Mouse (Mus musculus): ENCODE measurements around the gene Btn2a2. TPM values are rescaled to one million over a fixed set of nuclear protein-coding genes. Genes with fewer than 3 reads are reported as not detected.
"Not testable (repeated sequence)": the region's sequence is repeated elsewhere in the genome, so short reads cannot be mapped to it uniquely, and the experiment has no call there.

The Btn2a2 gene
- polyA plus RNA-seq (2015; fragmentation: Nextera tagmentation; extraction: Ambion mirVana), result not detected in 2 replicates

GRCm38 (mm10) chr13:23488400-23489322, at the start of gene Btn2a2:
Btn2a2 (minus strand) TSS chr13:23488857.
- Histone ChIP-seq H3K9me3 (no peaks in the 10 kb centered on the region), H3K4me1 (peaks cover 10% of the 10 kb centered on the region), H3K4me2 (peak within 1 kb of the TSS; percentile 57), H3K27ac (no peak within 1 kb of the TSS), H3K27me3 (replicated peaks) (no peaks in the 10 kb centered on the region), H3K4me3 (peak within 1 kb of the TSS; percentile 38), H3K9ac (peak within 1 kb of the TSS; percentile 19; the same call in 1 of the 2 replicates), H3K36me3 (replicated peaks) (no peaks in the 10 kb centered on the region)
- ATAC-seq (replicated peaks), result peak; percentile 99
- 5% methylated on average over 14 of the region's 14 CpGs for WGBS

- Histone ChIP-seq H3K4me2 (no peak overlapping the region), H3K27me3 (replicated peaks) (no peaks in the 10 kb centered on the region), H3K4me3 (no peak overlapping the region), H3K9ac (no peak overlapping the region), H3K4me1 (peaks cover 21% of the 10 kb centered on the region), H3K27ac (no peak overlapping the region), H3K9me3 (no peaks in the 10 kb centered on the region), H3K36me3 (replicated peaks) (no peaks in the 10 kb centered on the region)
- WGBS, result 81% methylated on average over 5 of the region's 5 CpGs
- no peak for ATAC-seq (replicated peaks)
Measured at GRCm38 (mm10) chr13:23538249-23538648, 49.6 kb upstream of the Btn2a2 start.

- Histone ChIP-seq H3K4me1 (peaks cover 27% of the 10 kb centered on the region), H3K4me3 (no peak overlapping the region), H3K27me3 (replicated peaks) (no peaks in the 10 kb centered on the region), H3K4me2 (no peak overlapping the region), H3K27ac (no peak overlapping the region), H3K9me3 (no peaks in the 10 kb centered on the region), H3K9ac (no peak overlapping the region), H3K36me3 (replicated peaks) (no peaks in the 10 kb centered on the region)
- WGBS, result 78% methylated on average over 3 of the region's 3 CpGs
- ATAC-seq (replicated peaks), result no peak
Measured at GRCm38 (mm10) chr13:23537006-23537710, 48.5 kb upstream of the Btn2a2 start.

GRCm38 (mm10) chr13:23536076-23536822, 47.6 kb upstream of the Btn2a2 start:
- Histone ChIP-seq H3K27ac (no peak overlapping the region), H3K4me2 (peak overlapping the region; percentile 85), H3K9ac (no peak overlapping the region), H3K36me3 (replicated peaks) (no peaks in the 10 kb centered on the region), H3K4me1 (peaks cover 31% of the 10 kb centered on the region), H3K9me3 (no peaks in the 10 kb centered on the region), H3K4me3 (no peak overlapping the region), H3K27me3 (replicated peaks) (no peaks in the 10 kb centered on the region)
- no peak for ATAC-seq (replicated peaks)
- WGBS, result 17% methylated on average over 7 of the region's 7 CpGs

DNA sequence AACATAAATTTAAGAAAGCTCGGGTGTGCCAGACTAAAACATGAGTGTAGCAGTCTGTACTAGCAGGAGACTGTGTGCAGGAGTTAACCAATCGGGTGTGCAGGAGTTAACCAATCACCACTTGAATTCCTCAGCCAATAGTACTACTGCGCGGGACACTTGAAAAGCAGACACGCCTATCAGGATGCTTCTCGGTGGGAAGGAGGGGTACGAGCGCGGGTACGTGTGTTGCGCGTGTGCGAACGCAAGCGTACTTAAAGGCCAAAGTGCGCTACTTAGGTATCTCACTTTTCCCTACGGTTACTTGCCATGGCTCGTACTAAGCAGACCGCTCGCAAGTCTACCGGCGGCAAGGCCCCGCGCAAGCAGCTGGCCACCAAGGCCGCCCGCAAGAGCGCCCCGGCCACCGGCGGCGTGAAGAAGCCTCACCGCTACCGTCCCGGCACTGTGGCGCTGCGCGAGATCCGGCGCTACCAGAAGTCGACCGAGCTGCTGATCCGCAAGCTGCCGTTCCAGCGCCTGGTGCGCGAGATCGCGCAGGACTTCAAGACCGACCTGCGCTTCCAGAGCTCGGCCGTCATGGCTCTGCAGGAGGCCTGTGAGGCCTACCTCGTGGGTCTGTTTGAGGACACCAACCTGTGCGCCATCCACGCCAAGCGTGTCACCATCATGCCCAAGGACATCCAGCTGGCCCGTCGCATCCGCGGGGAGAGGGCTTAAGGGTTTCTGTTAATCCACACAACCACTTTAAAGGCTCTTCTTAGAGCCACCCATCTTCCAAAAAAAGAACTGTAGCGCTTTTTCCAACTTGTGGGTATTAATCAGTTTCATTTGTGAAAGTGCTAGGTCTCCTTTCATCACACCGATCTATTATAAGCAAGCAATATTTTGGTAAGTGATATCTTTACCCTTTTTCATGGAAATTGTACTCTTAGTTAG, 46.7 kb upstream of the Btn2a2 start, which contains the start of gene Hist1h3g:
Hist1h3g (plus strand) TSS at position 286 of the 939 bp plus-strand sequence.
- Histone ChIP-seq H3K4me3 (peak within 1 kb of the TSS; percentile 54), H3K4me2 (peak within 1 kb of the TSS; percentile 85), H3K4me1 (peaks cover 31% of the 10 kb centered on the region), H3K27ac (peak within 1 kb of the TSS; percentile 48; the same call in 1 of the 2 replicates), H3K9ac (peak within 1 kb of the TSS; percentile 12; the same call in 1 of the 2 replicates)
- not testable (repeated sequence) for H3K9me3 ChIP-seq; H3K27me3 ChIP-seq (replicated peaks); H3K36me3 ChIP-seq (replicated peaks)
- peak; percentile 89 for ATAC-seq (replicated peaks)
- under 1% methylated on average over 50 of the region's 62 CpGs for WGBS

DNA sequence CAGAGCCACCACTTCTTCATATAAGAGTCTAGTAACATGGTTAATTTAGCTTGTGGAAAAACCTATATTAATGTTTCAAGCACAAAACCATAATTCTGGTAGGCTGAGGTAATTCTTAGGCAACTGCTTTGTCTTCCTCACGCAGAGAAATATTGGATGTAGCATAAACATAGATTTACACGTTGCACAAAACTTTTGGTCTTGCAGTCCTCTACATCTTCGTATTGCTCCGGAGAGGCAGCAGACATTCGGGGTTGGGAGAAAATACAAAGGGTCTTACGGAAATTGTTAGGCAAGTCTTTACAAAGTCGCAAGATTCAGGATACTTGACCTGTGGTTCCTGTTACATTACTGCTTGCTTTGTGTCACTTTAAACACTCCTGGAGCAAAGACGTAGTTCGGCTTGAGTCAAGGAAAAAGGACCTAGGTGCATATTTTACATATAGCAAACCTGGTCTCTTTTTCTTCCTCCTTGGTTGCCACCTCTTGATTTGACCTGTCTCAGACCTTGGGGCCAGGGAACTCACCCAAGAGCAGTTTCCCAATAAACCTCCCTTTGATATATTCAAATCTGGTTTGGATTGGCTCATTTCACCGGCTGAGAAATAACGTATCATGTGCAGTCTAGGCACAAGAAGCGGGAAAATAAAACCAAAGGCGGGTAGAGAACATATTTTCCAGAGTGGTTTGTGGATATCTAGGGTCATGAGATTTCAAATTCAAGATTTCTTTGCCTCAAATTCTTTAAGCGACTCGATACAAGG, 45.9 kb upstream of the Btn2a2 start:
- under 1% methylated on average over 15 of the region's 15 CpGs for WGBS

DNA sequence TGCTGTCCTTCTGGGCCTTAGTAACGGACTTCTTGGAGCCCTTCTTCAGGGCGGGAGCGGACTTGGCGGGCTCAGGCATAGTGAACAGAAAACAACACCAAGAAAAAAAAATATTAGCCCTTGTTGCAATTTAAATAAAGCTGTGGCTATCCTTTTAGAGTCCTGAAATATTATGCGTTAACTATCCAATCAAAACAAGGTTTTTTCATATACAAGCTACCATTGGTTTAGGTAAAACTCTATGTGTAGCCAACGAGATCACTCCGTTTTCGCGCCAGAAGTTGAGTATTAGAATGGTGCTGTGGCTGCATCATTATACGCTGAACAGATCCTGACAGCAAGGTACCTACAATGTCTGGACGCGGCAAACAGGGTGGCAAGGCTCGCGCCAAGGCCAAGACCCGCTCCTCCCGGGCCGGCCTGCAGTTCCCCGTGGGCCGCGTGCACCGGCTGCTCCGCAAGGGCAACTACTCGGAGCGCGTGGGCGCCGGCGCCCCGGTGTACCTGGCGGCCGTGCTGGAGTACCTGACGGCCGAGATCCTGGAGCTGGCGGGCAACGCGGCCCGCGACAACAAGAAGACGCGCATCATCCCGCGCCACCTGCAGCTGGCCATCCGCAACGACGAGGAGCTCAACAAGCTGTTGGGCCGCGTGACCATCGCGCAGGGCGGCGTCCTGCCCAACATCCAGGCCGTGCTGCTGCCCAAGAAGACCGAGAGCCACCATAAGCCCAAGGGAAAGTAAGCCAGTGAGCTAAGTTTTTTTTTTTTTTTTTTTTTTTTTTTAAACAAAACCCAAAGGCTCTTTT, 45.1 kb upstream of the Btn2a2 start, which contains the start of gene Hist1h2af:
Hist1h2af (plus strand) TSS at position 347 of the 808 bp plus-strand sequence.
- WGBS, result under 1% methylated on average over 33 of the region's 53 CpGs
- peaks cover 41% of the 10 kb centered on the region for H3K4me1 ChIP-seq

More for the DNA sequence above, 45.9 kb upstream of the Btn2a2 start:
- H3K9ac ChIP-seq, result peak overlapping the region; percentile 12; the same call in 1 of the 2 replicates
- peak overlapping the region; percentile 54 for H3K4me3 ChIP-seq
- ATAC-seq (replicated peaks), result no peak
- no peaks in the 10 kb centered on the region for H3K9me3 ChIP-seq
- no peaks in the 10 kb centered on the region for H3K27me3 ChIP-seq (replicated peaks)
- H3K27ac ChIP-seq, result peak overlapping the region; percentile 48; the same call in 1 of the 2 replicates
- no peaks in the 10 kb centered on the region for H3K36me3 ChIP-seq (replicated peaks)
- peak overlapping the region; percentile 85 for H3K4me2 ChIP-seq
- H3K4me1 ChIP-seq, result peaks cover 37% of the 10 kb centered on the region

DNA sequence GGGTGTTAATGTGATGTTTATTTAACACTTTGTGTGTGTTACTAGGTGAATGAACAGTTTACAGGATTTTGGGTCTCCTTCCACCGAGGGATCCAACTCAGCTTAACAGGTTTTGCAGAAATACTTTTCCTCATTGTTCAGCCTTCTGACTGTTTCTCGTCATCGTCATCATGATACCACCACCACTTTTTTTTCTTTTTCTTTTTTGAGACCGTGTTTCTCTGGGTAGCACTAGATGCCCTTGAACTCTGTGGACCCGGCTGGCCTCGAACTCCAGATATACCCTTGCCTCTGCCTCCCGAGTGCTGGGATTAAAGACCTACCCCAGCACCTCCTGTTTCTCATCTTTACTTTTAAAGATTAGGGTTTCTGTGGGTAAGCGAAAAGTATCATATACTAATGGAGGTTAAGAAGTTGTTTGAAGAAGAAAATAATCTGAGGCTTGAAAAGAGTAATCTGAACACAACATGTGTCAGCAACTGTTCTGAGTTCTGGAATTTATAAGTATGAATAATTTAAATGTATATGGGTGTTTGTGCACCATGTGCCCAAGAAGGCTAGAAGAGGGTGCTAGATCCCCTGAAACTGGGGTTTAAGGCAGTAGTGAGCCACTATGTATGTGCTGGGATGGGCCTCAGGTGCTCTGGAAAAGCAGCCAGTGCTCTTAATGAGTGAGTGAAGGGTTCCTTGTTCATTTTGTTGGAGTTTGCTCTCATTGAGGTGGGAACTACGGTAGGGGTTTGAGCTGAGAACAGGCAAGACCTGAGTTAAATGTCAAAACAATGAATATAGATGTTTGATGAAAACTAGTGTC, 43.8 kb upstream of the Btn2a2 start:
- no peaks in the 10 kb centered on the region for H3K36me3 ChIP-seq (replicated peaks)
- H3K27ac ChIP-seq, result peak overlapping the region; percentile 96
- no peaks in the 10 kb centered on the region for H3K9me3 ChIP-seq
- WGBS, result 24% methylated on average over 9 of the region's 9 CpGs
- peak overlapping the region; percentile 75 for H3K9ac ChIP-seq
- no peak for ATAC-seq (replicated peaks)
- peak overlapping the region; percentile 85 for H3K4me2 ChIP-seq
- H3K4me1 ChIP-seq, result peaks cover 41% of the 10 kb centered on the region
- H3K4me3 ChIP-seq, result peak overlapping the region; percentile 54
- H3K27me3 ChIP-seq (replicated peaks), result no peaks in the 10 kb centered on the region

More for the DNA sequence above, 45.1 kb upstream of the Btn2a2 start, which contains the start of gene Hist1h2af:
- Histone ChIP-seq H3K27ac (peak within 1 kb of the TSS; percentile 96), H3K4me3 (peak within 1 kb of the TSS; percentile 54), H3K4me2 (peak within 1 kb of the TSS; percentile 85), H3K9ac (peak within 1 kb of the TSS; percentile 38; the same call in 1 of the 2 replicates)
- not testable (repeated sequence) for H3K9me3 ChIP-seq; H3K27me3 ChIP-seq (replicated peaks); H3K36me3 ChIP-seq (replicated peaks)
- peak; percentile 22; the same call in 1 of the 2 replicates for ATAC-seq (replicated peaks)
